Mouse (Mus musculus) mesoderm, embryonic 11.5 days (tissue): ENCODE results near the gene Vgll1.

Experiments
- DNase-seq: peaks from one replicate; pipeline ENCODE4 v3.0.0-alpha.2; 2012; ENCODE audit warnings: low read depth, low spot score

The Vgll1 gene

DNA sequence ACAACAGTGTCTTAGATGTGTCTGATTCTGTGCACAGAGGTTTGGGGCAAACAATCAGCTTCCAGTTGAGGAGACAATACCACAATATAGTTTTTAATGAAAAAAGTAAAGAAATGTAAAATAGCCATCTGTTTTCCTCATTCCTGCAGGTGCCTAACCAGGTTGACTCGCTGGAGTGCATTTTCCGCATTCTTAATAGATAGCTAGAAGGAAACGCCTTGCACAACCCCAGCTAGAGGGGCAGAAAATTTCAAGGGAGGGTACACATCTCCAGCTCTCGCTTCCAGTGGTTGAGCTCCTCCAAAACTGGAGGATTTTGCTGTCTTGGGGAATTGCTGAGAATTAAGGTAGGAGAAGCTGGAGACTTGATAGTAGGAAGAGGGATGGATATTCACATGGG, at the start of gene Vgll1:
Vgll1 (plus strand) TSS at position 301 of the 400 bp plus-strand sequence.
- DNase-seq, result no peak

DNA sequence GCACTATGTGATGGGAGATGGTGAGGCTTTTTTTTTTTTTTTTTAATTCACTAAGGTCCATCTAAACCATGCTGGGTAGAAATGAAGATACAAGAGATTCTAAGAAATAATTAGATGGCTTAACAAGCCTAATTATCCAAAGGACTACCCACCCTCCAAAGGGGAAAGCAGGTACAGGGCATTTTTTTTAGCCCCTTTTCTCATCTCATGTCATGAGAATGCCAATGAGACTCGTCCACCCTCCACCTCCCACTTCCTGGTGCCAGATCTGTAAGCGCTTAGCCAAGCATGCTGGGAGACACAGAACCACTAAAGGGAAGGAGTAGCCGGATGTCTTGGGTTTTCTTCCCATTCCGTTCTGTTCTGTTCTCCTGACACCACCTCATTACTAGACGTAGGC, 45.1 kb upstream of the Vgll1 start, which contains the start of gene Brs3:
Brs3 (plus strand) TSS at position 301 of the 400 bp plus-strand sequence.
- no peak for DNase-seq

DNA sequence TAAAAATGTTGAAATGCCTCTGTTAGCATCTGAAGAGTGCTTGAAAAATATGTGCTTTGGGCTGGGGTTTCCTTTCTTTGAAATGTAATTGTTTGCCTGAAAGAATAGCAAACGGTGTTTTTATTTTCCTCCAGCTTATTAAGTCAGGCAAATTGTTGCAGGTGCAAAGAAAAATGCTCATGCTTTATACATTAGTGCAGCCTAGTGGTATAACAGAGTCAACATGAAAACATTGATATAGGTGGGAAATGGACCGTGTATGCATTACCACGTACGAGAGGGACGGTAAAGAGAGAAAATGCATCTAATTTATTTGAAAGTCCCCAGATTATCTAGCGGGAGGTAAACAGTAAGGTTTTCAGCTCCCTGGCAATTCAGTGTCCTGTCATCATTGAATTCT, 44.0 kb upstream of the Vgll1 start:
- DNase-seq, result no peak

DNA sequence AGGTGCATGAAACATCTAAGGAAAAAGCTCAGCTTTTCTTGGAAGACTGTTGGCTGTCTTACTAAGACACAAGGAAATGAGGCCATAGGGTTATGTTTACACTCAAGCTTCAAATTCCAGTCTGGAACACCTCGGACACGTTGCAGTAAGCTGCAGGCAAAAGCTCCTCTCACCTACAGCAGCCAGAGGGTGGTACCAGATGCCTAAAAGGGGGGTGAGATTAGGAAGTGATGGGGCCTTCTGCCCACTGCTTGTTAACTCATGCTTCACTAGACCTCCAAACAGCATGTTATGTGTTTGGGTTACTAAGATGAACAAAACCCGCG, 35.1 kb upstream of the Vgll1 start:
- no peak for DNase-seq

DNA sequence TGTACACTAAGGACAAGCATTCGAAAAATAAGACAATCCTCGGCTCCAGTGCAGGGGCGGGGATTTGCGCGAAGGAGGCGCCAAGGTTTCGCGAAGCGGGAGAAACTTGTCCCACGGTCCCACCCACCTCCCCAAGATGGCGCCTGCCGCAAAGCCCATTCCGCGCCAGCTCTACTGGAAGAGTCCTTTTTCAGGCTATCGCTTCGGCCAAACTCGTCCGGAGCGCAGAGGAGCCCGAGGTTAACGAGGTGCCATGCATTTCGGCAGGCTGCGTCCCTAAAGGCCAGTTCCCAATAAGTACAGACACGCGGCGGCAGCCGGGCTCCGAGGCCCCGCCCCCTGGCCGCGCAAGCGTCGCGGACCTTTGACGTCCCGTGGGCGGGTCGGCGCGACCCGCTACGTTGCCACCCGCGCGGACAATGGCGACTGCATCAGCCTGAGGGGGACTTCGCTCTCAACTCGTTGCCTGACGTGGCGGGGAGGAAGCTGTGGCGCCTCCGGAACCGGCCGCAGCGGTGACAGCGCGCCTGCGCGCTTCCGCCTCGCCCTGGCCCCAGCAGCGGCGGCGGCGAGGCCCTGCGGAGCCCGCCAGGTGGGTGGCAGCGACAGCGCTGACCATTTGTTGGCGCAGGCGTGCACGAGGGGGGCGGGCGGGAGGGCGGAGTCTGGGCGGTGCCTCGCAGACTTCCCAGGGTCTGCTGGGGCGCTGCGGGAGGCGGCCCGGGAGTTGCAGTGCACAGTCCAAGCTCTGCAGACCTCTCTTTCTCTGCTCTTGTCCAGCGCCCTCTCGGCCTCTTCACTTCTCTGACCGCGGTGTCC, 34.5 kb upstream of the Vgll1 start, which contains the start of gene Htatsf1:
Htatsf1 (plus strand) TSS at position 410 of the 819 bp plus-strand sequence.
- peak; percentile 85 for DNase-seq

DNA sequence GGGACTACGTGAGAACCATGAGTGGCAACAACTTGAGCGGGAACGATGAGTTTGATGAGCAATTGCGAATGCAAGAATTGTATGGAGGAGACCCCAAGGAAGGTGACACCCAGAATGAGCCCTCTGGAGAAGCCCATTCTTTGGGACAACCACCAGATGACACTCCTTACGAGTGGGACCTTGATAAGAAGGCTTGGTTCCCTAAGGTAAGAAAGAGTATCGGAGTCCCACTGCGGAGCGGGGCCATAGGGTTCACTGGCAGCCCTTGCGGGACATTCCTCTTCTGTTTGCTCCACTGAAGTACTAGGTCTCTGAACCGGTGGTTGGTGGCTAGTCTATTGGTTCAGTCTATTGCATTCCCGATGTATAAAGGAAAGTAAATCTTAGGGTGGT, 33.9 kb upstream of the Vgll1 start:
- no peak for DNase-seq

DNA sequence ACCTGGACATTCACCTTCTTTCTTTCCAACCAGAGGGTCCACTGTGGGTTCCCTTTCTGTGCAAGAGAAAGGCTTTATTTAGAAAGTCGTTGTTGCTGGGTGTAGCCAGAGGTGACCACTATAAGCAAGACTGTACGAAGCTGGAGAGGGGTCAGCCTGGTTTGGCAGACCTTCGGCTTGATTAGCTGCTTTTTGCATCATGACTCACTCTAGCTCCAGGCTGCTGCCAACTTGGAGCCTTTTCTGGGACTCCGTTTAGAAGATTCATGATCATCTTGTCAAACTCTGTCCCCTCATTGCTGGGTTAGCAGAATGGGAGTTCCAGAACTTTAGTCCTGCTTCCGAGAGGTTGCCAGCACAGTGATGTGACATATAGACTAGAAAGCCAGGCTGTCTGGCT, 6.4 kb upstream of the Vgll1 start:
- DNase-seq, result no peak

DNA sequence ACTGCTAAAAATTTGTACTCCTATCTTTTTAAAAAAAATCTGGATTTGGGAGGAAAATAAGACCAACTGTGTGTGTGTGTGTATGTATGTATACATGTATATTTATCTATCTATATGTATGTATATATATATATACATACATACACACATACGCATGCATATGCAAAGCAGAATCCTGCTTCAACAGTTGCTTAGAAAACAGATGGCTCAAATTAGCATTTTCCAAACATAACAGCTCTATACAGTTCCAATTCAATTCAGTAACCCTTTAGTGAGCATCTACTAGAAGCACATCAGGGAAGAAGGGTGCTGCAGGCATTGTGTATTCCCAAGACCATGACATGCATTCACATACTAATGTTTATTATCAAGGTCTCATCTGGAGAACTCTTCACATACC, 15.5 kb downstream of the Vgll1 start:
- DNase-seq, result no peak

DNA sequence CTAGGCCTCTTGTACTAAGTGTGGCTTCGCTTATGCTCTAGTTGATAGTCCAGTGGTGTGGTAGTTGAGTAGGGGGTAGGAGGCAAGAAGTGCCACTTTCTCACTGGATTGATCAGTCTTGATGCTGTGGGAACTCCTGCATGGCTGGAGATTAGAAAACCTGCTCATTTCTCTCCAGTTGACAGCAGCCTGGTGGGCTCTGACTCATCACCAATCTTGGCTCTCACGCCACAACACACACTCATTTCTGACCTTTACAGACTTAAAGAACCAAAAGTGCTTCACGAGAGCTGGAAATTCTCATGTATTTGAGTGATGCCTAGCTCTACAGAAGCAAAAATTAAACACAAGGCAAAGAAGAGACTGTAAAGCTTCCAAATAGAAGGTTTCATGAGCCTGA, 19.1 kb downstream of the Vgll1 start:
- DNase-seq, result no peak

DNA sequence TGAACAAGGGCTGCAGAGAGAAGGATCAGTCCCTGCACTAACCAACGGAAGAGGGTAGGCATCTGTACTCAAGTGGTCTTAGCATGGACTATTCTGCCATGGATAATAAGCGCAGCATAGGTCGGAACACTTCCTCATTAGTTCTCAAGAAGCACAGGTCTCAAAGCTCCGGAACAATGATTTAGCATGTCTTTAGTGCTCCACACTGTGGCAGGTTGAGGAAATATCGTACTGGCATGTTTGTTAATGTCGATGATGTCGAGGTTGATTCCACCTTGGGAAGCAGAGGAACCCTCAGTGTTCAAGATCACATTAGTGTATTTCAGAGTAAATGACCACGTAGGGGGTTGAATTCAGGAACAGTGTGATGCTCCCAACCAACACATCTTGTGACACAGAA, 30.2 kb downstream of the Vgll1 start:
- DNase-seq, result no peak

DNA sequence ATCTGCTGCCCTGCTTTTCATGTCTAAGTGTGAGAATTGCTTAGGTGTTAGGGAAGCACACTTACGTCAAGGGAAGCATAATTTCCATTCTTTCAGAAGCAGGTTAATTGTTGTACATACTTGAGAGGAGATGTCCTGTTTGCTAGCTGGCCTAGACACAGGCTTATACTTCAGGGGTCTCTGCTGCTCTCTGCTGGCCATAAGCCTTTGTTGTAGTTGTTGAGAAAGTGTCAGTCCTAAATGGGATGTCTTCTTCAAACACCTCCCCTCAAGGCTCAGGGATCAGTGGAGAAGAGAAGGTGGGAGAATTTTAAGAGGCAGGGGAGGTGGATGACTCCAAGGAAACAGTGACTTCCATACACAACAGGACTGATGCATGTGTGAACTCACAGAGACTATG, 32.9 kb downstream of the Vgll1 start:
- no peak for DNase-seq

DNA sequence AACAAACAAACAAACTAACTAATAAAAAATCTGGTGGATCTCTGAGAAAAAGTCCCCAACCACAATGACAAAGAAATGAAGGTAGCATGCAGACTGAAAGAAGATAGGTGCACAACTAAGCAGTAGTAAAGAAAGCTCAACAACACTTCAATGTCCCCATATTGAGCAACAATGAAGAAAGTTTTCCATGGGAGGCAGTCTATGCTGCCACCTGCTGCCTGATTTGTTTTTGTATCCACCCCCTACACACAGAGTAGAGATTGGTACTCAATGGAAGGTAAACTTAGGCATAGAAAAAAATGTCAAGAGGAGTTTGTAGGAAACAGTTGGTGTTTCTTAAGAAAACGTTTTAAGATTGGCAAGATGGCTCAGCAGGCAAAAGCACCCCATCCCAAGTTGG, 42.7 kb downstream of the Vgll1 start:
- no peak for DNase-seq

DNA sequence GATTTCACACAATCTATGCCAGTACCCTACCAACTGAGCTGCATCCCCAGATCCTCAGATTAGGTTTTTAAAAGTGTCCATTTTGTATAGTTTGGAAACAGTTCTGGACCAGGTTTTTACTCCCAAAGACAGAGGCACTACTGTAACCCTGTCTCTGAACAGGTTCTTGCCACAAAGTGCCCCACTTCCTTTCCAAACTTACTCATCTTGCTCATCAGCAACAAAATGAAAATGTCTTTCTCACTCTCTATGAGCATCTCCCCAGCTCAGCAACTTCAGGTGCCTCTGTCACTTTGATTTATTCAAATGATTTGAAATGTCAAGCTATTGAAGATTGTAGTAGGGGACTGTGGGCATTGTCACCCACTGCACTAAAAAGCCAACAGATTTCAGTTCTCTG, 49.7 kb downstream of the Vgll1 start:
- no peak for DNase-seq

DNA sequence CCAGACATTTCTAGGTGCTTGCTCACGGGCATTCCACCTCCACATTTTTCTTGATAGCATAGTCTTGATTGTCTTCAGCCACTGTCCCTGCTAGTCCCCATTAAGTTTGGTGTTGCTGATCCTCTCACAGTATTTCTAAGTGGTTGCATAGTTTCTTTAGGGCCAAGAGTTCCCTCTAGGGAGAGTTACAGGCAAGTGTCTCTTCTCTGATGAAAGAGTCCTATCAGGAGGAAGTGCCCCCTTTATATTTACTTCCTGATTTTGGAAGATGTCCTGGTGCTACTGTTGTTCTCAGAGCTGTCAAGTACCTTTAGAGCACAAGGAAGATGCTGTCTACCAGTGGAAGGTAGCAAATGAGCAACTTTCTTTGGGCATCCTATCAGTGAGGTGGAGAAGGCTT, 65.6 kb downstream of the Vgll1 start:
- no peak for DNase-seq
